Mouse (Mus musculus) limb, embryonic 13.5 days (tissue): ENCODE measurements around the gene Lcn2. TPM values are rescaled to one million over a fixed set of nuclear protein-coding genes. Genes with fewer than 3 reads are reported as not detected.

Experiments
- ATAC-seq: fragments of 200-750 bp; cut with Nextera tagmentation; 2 replicates; pipeline ENCODE4 v1.8.0; 2017; ENCODE audit warnings: low read depth, moderate number of reproducible peaks, moderate TSS enrichment; ENCODE audit not compliant: low FRiP score
- H3K27ac ChIP-seq: fragments of 300-500 bp; sonication (generic); 2 replicates; pipeline ENCODE4 v1.5.1; 2015; ENCODE audit warnings: inconsistent platforms, mild to moderate bottlenecking, moderate library complexity
- H3K27me3 ChIP-seq: fragments of 300-500 bp; sonication (generic); 2 replicates; pipeline ENCODE4 v1.6.1; 2015; ENCODE audit warnings: mild to moderate bottlenecking, inconsistent platforms
- H3K36me3 ChIP-seq: fragments of 300-500 bp; sonication (generic); 2 replicates; pipeline ENCODE4 v1.6.1; 2015; ENCODE audit warnings: inconsistent platforms, mild to moderate bottlenecking, moderate library complexity
- H3K4me1 ChIP-seq: fragments of 300-500 bp; sonication (generic); 2 replicates; pipeline ENCODE4 v1.6.1; 2015; ENCODE audit warnings: inconsistent platforms
- H3K4me2 ChIP-seq: fragments of 300-500 bp; sonication (generic); replicated peaks from 2 replicates; pipeline ENCODE4 v1.6.1; 2015; ENCODE audit warnings: inconsistent platforms, mild to moderate bottlenecking, moderate library complexity
- H3K4me3 ChIP-seq: fragments of 300-500 bp; sonication (generic); 2 replicates; pipeline ENCODE4 v1.5.1; 2015; ENCODE audit warnings: moderate library complexity, mild to moderate bottlenecking, inconsistent platforms
- H3K9ac ChIP-seq: fragments of 300-500 bp; sonication (generic); 2 replicates; pipeline ENCODE4 v1.6.1; 2015; ENCODE audit warnings: mild to moderate bottlenecking, inconsistent platforms
- H3K9me3 ChIP-seq: fragments of 300-500 bp; sonication (generic); 2 replicates; pipeline ENCODE4 v1.6.1; 2016; ENCODE audit warnings: inconsistent platforms
- WGBS: fragments of 180-500 bp; shearing (Covaris S2); methylation state at CpG from one replicate; pipeline ENCODE4 v1.1.7; 2015; 5-methylcytosine and 5-hydroxymethylcytosine counted together
- polyA plus RNA-seq: library from polyadenylated mRNA; unstranded; fragments of >200 nt; fragmentation: Nextera tagmentation; extraction: Ambion mirVana; gene quantifications from 2 replicates; pipeline ENCODE4 v1.2.1, GENCODE M21; 2015

Gene Lcn2
- polyA plus RNA-seq, 1 experiment from 2014 or later, result 0.27 TPM

- H3K4me1 ChIP-seq, result peaks cover under 1% of the 10 kb centered on the region
- no peak overlapping the region for H3K4me2 ChIP-seq
- H3K9ac ChIP-seq, result no peak overlapping the region
- no peak overlapping the region for H3K27ac ChIP-seq
- WGBS, result 55% methylated on average over 15 of the region's 15 CpGs
- no peak overlapping the region for H3K4me3 ChIP-seq
- no peaks in the 10 kb centered on the region for H3K9me3 ChIP-seq
- H3K36me3 ChIP-seq, result peaks cover 94% of the 10 kb centered on the region
- H3K27me3 ChIP-seq, result no peaks in the 10 kb centered on the region
- no peak for ATAC-seq
Observed at GRCm38 (mm10) chr2:32335888-32336287, 52.2 kb downstream of the Lcn2 start.

Other genes with a start within 250 kb of the Lcn2 start
- gene Prrc2b, start 237.2 kb downstream of the Lcn2 start, polyA plus RNA-seq, result 49.0 and 52.7 TPM in 2 replicates
- gene Pomt1, start 151.7 kb downstream of the Lcn2 start, polyA plus RNA-seq, result 27.3 and 28.0 TPM in 2 replicates
- 69.7 and 75.1 TPM in 2 replicates for gene Uck1, start 128.1 kb downstream of the Lcn2 start, polyA plus RNA-seq
- 27.1 and 28.2 TPM in 2 replicates for gene Golga2, start 100.9 kb downstream of the Lcn2 start, polyA plus RNA-seq
- gene Swi5, start 100.2 kb downstream of the Lcn2 start, polyA plus RNA-seq, result 451 and 463 TPM in 2 replicates
- gene Ciz1, start 35.9 kb downstream of the Lcn2 start, polyA plus RNA-seq, result 49.8 and 54.9 TPM in 2 replicates
- 32.4 and 32.5 TPM in 2 replicates for gene Dnm1, start 34.9 kb downstream of the Lcn2 start, polyA plus RNA-seq
- gene 1110008P14Rik, start 6.3 kb downstream of the Lcn2 start, polyA plus RNA-seq, result 45.8 and 48.7 TPM in 2 replicates
- gene Ptges2, start 7.6 kb upstream of the Lcn2 start, polyA plus RNA-seq, result 29.8 and 30.1 TPM in 2 replicates
- gene Naif1, start 62.2 kb upstream of the Lcn2 start, polyA plus RNA-seq, result 5.7 and 5.9 TPM in 2 replicates
- 22.8 and 22.9 TPM in 2 replicates for gene Slc25a25, start 63.2 kb upstream of the Lcn2 start, polyA plus RNA-seq
- gene Fam102a, start 147.1 kb upstream of the Lcn2 start, polyA plus RNA-seq, result 10.4 and 10.9 TPM in 2 replicates
- gene Dpm2, start 182.6 kb upstream of the Lcn2 start, polyA plus RNA-seq, result 111 and 118 TPM in 2 replicates
- 1.8 and 2.5 TPM in 2 replicates for gene Pip5kl1, start 186.5 kb upstream of the Lcn2 start, polyA plus RNA-seq
- 0.19 and 0.23 TPM in 2 replicates for gene 9430097D07Rik, start 187.4 kb upstream of the Lcn2 start, polyA plus RNA-seq
- 37.2 and 39.5 TPM in 2 replicates for gene St6galnac4, start 198.8 kb upstream of the Lcn2 start, polyA plus RNA-seq
- 29.5 and 29.7 TPM in 2 replicates for gene St6galnac6, start 211.5 kb upstream of the Lcn2 start, polyA plus RNA-seq
- gene Ak1, start 233.5 kb upstream of the Lcn2 start, polyA plus RNA-seq, result 42.0 and 49.8 TPM in 2 replicates